Comparison of ENCODE assay signal across 8 mouse cellular contexts in genomic region chr14:16249171-16249874, GRCm38 (mm10). TPM values are rescaled to one million over a fixed set of nuclear protein-coding genes. Genes with fewer than 3 reads are reported as not detected.
A peak's percentile ranks its signal among the peaks of the same experiment; 100 is the strongest.
DNase-seq lines count a peak whose midpoint lies in the region.

TSS of gene Ngly1 (plus strand) at chr14:16249280.
TSS of gene Oxsm (minus strand) at chr14:16249808.

- H3K36me3 ChIP-seq in hindbrain, embryonic 10.5 days = no peaks in the 10 kb centered on the region

- H3K27me3 ChIP-seq in hindbrain, embryonic 10.5 days (ENCODE audit: insufficient read depth, poor library complexity, severe bottlenecking) = no peaks in the 10 kb centered on the region

- no peaks in the 10 kb centered on the region; the same call in 1 of the 2 replicates for H3K9me3 ChIP-seq in hindbrain, embryonic 10.5 days

- peaks cover 12% of the 10 kb centered on the region for H3K4me1 ChIP-seq in hindbrain, embryonic 10.5 days (replicated peaks)

- DNase-seq in MEL-GATA-1-ER (ENCODE audit: extremely low read depth, low read depth) = peak; percentile 33
- peak; percentile 87 for DNase-seq in cerebellum, adult 9-11 months
- peak; percentile 27 to 80 for DNase-seq in frontal cortex, adult 2 months (ENCODE audit: extremely low spot score in 1 of 2, low spot score in 1 of 2)
- peak; percentile 87 for DNase-seq in hindbrain, embryonic 10.5 days (ENCODE audit: low spot score)
- DNase-seq in layer of hippocampus, postnatal 10 days (ENCODE audit: low spot score in 2 of 2) = peak; percentile 78 to 88
- peak; percentile 83 for DNase-seq in lung, postnatal 10 days
- DNase-seq in ovary, postnatal 14 days (ENCODE audit: low spot score) = peak; percentile 82
- DNase-seq in thymus, postnatal 10 days (ENCODE audit: low spot score in 2 of 2) = peak; percentile 79 to 92

- H3K27ac ChIP-seq in hindbrain, embryonic 10.5 days = peak within 1 kb of the TSS; percentile 99

- WGBS in hindbrain, embryonic 10.5 days = under 1% methylated on average over 65 of the region's 65 CpGs

- H3K4me3 ChIP-seq in hindbrain, embryonic 10.5 days = peak within 1 kb of the TSS; percentile 81

RNA-seq across cellular contexts. Expression of gene Ngly1, which starts in this region (rescaled TPM):
- polyA plus RNA-seq in frontal cortex, adult 2 months (2012; rRNA removed) = 16.6 and 16.7 TPM in 2 replicates
- polyA plus RNA-seq in hindbrain, embryonic 10.5 days (2016; fragmentation: Nextera tagmentation; extraction: Ambion mirVana) = 14.9 and 15.6 TPM in 2 replicates
- 10 to 100 TPM; 35.6 to 38.0 TPM for total RNA-seq in layer of hippocampus, postnatal 10 days (2021)

RNA-seq across cellular contexts. Expression of gene Oxsm, which starts in this region (rescaled TPM):
- polyA plus RNA-seq in frontal cortex, adult 2 months (2012; rRNA removed) = 5.5 and 5.6 TPM in 2 replicates
- 1.6 and 2.0 TPM in 2 replicates for polyA plus RNA-seq in hindbrain, embryonic 10.5 days (2016; fragmentation: Nextera tagmentation; extraction: Ambion mirVana)
- total RNA-seq in layer of hippocampus, postnatal 10 days (2021) = 10 to 100 TPM in 1 of 2 experiments, 1 to 10 TPM in 1; 9.2 to 10.0 TPM

Comparison
In these comparisons a context has a peak if more than half of its experiments do, and no peak if none do; other contexts are left out.
1. Peak in every context shown above with its lines: DNase-seq, H3K4me3 ChIP-seq and H3K27ac ChIP-seq.
2. DNase-seq: peak in every context shown above with its lines; median percentile 87 in cerebellum, adult 9-11 months; 87 in hindbrain, embryonic 10.5 days; 86 in thymus, postnatal 10 days; 83 in layer of hippocampus, postnatal 10 days; 83 in lung, postnatal 10 days; 82 in ovary, postnatal 14 days; 54 in frontal cortex, adult 2 months; 33 in MEL-GATA-1-ER.